Mouse (Mus musculus): Measurements from ENCODE around the gene Tmem129. TPM values are rescaled to one million over a fixed set of nuclear protein-coding genes. Genes with fewer than 3 reads are reported as not detected.

Gene Tmem129
- polyA plus RNA-seq, 1 experiment from 2014 or later: 39.1 TPM

DNA sequence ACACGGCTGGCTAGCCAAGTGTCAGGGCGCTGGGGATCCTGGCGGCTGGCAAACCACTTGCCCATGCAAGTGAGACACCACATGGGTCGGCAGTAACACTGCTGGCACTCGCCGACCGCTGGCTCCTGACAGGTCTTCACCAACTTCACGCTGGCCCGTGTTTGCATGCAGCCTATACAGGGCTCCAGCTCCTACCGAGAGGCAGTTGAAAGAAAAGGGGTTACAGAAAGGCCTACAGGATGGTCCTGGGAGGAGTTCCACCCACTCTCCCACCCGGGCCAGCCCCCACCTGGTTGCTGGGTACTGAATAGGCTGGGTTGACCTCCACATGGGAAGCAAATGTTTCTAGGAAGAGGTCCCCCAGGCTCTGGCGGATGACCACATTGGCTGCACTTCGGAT lies 3.8 kb downstream of the Tmem129 start:
- H3K36me3 ChIP-seq (ENCODE audit: control insufficient read depth, insufficient read depth): no peaks in the 10 kb centered on the region
- no peak overlapping the region for H3K4me2 ChIP-seq (ENCODE audit: low read length)
- ATAC-seq: no peak
- WGBS: 94% methylated on average over 13 of the region's 13 CpGs
- H3K27ac ChIP-seq (ENCODE audit: low read length): no peak overlapping the region
- peaks cover 46% of the 10 kb centered on the region for H3K4me1 ChIP-seq (replicated peaks; ENCODE audit: control insufficient read depth, insufficient read depth, low read length)
- H3K4me3 ChIP-seq (replicated peaks; ENCODE audit: low read length): no peak overlapping the region
- H3K9me3 ChIP-seq (ENCODE audit: control insufficient read depth, low read length): no peaks in the 10 kb centered on the region
- no peak overlapping the region for H3K9ac ChIP-seq (replicated peaks; ENCODE audit: low read depth, low read length)
- no peaks in the 10 kb centered on the region for H3K27me3 ChIP-seq (replicated peaks; ENCODE audit: control insufficient read depth, insufficient read depth, low read length)

DNA sequence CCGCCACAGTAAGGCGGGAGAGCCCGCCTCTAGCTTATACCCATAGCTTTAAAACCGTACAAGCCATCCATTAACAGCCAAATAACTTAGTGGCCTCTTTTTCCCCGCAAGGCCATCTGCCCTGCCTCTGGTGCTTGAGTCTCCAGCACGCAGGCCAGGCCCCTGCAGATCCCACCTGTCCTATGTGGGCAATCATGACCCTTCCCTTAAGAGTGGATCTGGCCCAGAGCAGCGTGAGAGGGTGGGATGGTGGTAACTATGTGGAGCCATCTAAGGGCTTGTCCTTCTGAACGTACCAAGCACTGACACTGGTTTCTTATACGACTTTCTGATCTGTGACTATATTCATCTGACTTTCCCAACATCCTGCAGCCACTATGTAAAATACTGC lies 5.4 kb downstream of the Tmem129 start:
- H3K4me2 ChIP-seq (ENCODE audit: low read length): peak overlapping the region; percentile 75
- peak overlapping the region; percentile 93 for H3K4me3 ChIP-seq (replicated peaks; ENCODE audit: low read length)
- H3K27me3 ChIP-seq (replicated peaks; ENCODE audit: control insufficient read depth, insufficient read depth, low read length): no peaks in the 10 kb centered on the region
- H3K9me3 ChIP-seq (ENCODE audit: control insufficient read depth, low read length): no peaks in the 10 kb centered on the region
- peak overlapping the region; percentile 94 for H3K27ac ChIP-seq (ENCODE audit: low read length)
- ATAC-seq: peak; percentile 13
- 3% methylated on average over 9 of the region's 9 CpGs for WGBS
- peak overlapping the region; percentile 50 for H3K9ac ChIP-seq (replicated peaks; ENCODE audit: low read depth, low read length)
- H3K36me3 ChIP-seq (ENCODE audit: control insufficient read depth, insufficient read depth): 0 out of 2 replicates have a peak, but pooled peaks cover 3% of the 10 kb centered on the region
- peaks cover 37% of the 10 kb centered on the region for H3K4me1 ChIP-seq (replicated peaks; ENCODE audit: control insufficient read depth, insufficient read depth, low read length)

- peak; percentile 97 for ATAC-seq
- 0 out of 2 replicates have a peak, but pooled peaks cover 3% of the 10 kb centered on the region for H3K36me3 ChIP-seq (ENCODE audit: control insufficient read depth, insufficient read depth)
- WGBS: under 1% methylated on average over 82 of the region's 82 CpGs
These were observed 6.1 kb downstream of the Tmem129 start, which contains the start of gene Slbp for GRCm38 (mm10) chr5:33651921-33652782. Gene Slbp, minus strand, starts transcription at chr5:33652574.

GRCm38 (mm10) chr5:33651541-33651920 lies 6.7 kb downstream of the Tmem129 start:
- WGBS: 0% methylated on average over 11 of the region's 11 CpGs
- no peak for ATAC-seq
- H3K36me3 ChIP-seq (ENCODE audit: control insufficient read depth, insufficient read depth): 0 out of 2 replicates have a peak, but pooled peaks cover 3% of the 10 kb centered on the region

More at GRCm38 (mm10) chr5:33651921-33652782, 6.1 kb downstream of the Tmem129 start, which contains the start of gene Slbp:
- Histone ChIP-seq H3K4me2 (ENCODE audit: low read length) (peak within 1 kb of the TSS; percentile 75), H3K4me3 (replicated peaks; ENCODE audit: low read length) (peak within 1 kb of the TSS; percentile 93), H3K9ac (replicated peaks; ENCODE audit: low read depth, low read length) (peak within 1 kb of the TSS; percentile 63), H3K27ac (ENCODE audit: low read length) (peak within 1 kb of the TSS; percentile 94), H3K4me1 (replicated peaks; ENCODE audit: control insufficient read depth, insufficient read depth, low read length) (peaks cover 36% of the 10 kb centered on the region), H3K27me3 (replicated peaks; ENCODE audit: control insufficient read depth, insufficient read depth, low read length) (no peaks in the 10 kb centered on the region), H3K9me3 (ENCODE audit: control insufficient read depth, low read length) (no peaks in the 10 kb centered on the region)

DNA sequence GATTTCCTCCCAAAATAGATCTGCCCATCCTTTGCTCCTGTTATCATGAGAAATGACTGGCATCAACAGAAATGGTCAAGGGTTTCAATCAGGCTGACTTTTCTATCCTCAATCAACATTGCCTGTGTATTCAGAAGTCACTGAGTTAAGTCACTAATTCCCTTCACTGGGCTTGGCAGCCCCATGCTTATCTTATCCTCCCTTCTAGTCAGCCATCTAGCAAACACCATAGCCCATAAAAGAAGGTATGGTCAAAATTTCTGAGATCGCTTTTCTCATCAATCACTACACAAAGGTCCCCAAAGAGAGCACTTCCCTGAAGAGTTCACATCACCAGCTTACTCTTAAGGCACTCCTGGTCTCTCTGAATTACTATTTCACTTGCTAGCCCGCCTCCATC lies 7.2 kb downstream of the Tmem129 start:
- Histone ChIP-seq H3K36me3 (ENCODE audit: control insufficient read depth, insufficient read depth) (0 out of 2 replicates have a peak, but pooled peaks cover 5% of the 10 kb centered on the region), H3K27ac (ENCODE audit: low read length) (no peak overlapping the region; the same call in 1 of the 2 replicates)
- WGBS: 17% methylated on average over 2 of the region's 2 CpGs

More at GRCm38 (mm10) chr5:33651541-33651920, 6.7 kb downstream of the Tmem129 start:
- Histone ChIP-seq H3K4me1 (replicated peaks; ENCODE audit: control insufficient read depth, insufficient read depth, low read length) (peaks cover 30% of the 10 kb centered on the region), H3K27ac (ENCODE audit: low read length) (peak overlapping the region; percentile 94), H3K4me3 (replicated peaks; ENCODE audit: low read length) (peak overlapping the region; percentile 93), H3K27me3 (replicated peaks; ENCODE audit: control insufficient read depth, insufficient read depth, low read length) (no peaks in the 10 kb centered on the region), H3K9ac (replicated peaks; ENCODE audit: low read depth, low read length) (peak overlapping the region; percentile 63), H3K4me2 (ENCODE audit: low read length) (peak overlapping the region; percentile 75), H3K9me3 (ENCODE audit: control insufficient read depth, low read length) (no peaks in the 10 kb centered on the region)

DNA sequence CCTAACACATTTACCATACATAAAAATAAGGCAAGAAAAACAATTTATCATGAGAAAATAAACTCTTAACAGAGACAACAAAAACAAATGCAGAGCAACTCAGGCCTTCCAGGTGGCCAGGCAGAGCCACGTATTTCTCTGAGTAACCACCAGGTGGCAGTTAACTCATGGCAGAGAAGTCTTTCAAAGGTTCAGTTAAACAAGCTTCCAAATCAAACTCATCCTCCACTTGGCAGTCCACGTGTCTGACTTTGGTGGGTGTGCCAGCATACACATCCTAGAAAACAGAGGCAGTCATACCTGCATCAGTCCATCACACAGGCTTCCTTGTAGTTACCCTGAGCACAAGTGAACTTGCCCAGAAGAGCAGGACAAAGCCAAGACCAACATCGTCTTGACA lies 17.6 kb downstream of the Tmem129 start:
- Histone ChIP-seq H3K36me3 (ENCODE audit: control insufficient read depth, insufficient read depth) (peaks cover 23% of the 10 kb centered on the region), H3K4me3 (replicated peaks; ENCODE audit: low read length) (no peak overlapping the region), H3K27ac (ENCODE audit: low read length) (no peak overlapping the region), H3K4me2 (ENCODE audit: low read length) (no peak overlapping the region), H3K9me3 (ENCODE audit: control insufficient read depth, low read length) (no peaks in the 10 kb centered on the region), H3K4me1 (replicated peaks; ENCODE audit: control insufficient read depth, insufficient read depth, low read length) (no peaks in the 10 kb centered on the region), H3K9ac (replicated peaks; ENCODE audit: low read depth, low read length) (no peak overlapping the region), H3K27me3 (replicated peaks; ENCODE audit: control insufficient read depth, insufficient read depth, low read length) (no peaks in the 10 kb centered on the region)
- 38% methylated on average over 3 of the region's 3 CpGs for WGBS
- no peak for ATAC-seq

More for the DNA sequence above, 7.2 kb downstream of the Tmem129 start:
- Histone ChIP-seq H3K4me2 (ENCODE audit: low read length) (peak overlapping the region; percentile 75), H3K27me3 (replicated peaks; ENCODE audit: control insufficient read depth, insufficient read depth, low read length) (no peaks in the 10 kb centered on the region), H3K9me3 (ENCODE audit: control insufficient read depth, low read length) (no peaks in the 10 kb centered on the region), H3K4me1 (replicated peaks; ENCODE audit: control insufficient read depth, insufficient read depth, low read length) (peaks cover 24% of the 10 kb centered on the region), H3K9ac (replicated peaks; ENCODE audit: low read depth, low read length) (peak overlapping the region; percentile 63), H3K4me3 (replicated peaks; ENCODE audit: low read length) (peak overlapping the region; percentile 93)
- ATAC-seq: no peak

GRCm38 (mm10) chr5:33638826-33639225 lies 19.4 kb downstream of the Tmem129 start:
- no peak for ATAC-seq
- Histone ChIP-seq H3K27ac (ENCODE audit: low read length) (no peak overlapping the region), H3K9ac (replicated peaks; ENCODE audit: low read depth, low read length) (no peak overlapping the region), H3K27me3 (replicated peaks; ENCODE audit: control insufficient read depth, insufficient read depth, low read length) (no peaks in the 10 kb centered on the region), H3K4me1 (replicated peaks; ENCODE audit: control insufficient read depth, insufficient read depth, low read length) (no peaks in the 10 kb centered on the region), H3K9me3 (ENCODE audit: control insufficient read depth, low read length) (no peaks in the 10 kb centered on the region), H3K4me2 (ENCODE audit: low read length) (no peak overlapping the region), H3K36me3 (ENCODE audit: control insufficient read depth, insufficient read depth) (peaks cover 17% of the 10 kb centered on the region), H3K4me3 (replicated peaks; ENCODE audit: low read length) (no peak overlapping the region)
- WGBS: 70% methylated on average over 4 of the region's 4 CpGs

DNA sequence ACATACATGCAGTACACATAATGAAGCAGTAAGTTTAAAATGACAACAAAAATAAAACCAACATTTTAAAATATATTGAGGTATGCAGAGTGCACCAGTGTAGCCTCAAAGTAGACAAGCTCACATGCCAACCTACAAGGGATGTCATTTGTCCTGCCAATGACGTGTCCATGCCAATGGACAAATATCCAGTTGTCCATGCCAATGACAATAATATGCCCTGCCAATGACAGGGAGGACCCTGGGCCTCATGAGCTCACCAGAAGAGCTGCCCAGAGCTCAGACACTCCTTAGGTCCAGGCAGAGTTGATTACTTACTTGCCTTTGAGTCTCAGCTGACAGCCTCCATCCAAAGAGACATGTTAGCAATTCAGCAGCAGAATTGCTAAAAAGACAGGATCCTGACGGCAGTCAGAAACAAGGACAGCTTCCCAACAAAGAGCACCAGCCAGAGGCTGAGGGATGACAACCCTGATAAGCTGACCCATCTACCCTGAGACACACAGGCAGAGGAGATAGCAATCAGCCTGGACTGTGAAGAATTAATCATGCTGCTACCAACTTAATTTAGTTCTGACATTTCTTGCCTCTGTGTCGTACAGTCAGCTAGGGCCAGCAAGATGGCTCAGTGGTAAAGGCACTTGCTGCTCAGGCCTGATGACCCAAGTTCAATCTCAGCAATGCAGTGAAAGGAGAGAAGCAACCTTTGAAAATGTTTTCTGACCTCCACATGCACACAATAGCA lies 20.4 kb downstream of the Tmem129 start:
- WGBS: 87% methylated on average over 3 of the region's 3 CpGs
- no peak for ATAC-seq
- no peaks in the 10 kb centered on the region for H3K4me1 ChIP-seq (replicated peaks; ENCODE audit: control insufficient read depth, insufficient read depth, low read length)
- no peak overlapping the region for H3K4me2 ChIP-seq (ENCODE audit: low read length)
- H3K27me3 ChIP-seq (replicated peaks; ENCODE audit: control insufficient read depth, insufficient read depth, low read length): no peaks in the 10 kb centered on the region
- H3K9ac ChIP-seq (replicated peaks; ENCODE audit: low read depth, low read length): no peak overlapping the region
- no peak overlapping the region for H3K27ac ChIP-seq (ENCODE audit: low read length)
- H3K36me3 ChIP-seq (ENCODE audit: control insufficient read depth, insufficient read depth): peaks cover 13% of the 10 kb centered on the region
- H3K4me3 ChIP-seq (replicated peaks; ENCODE audit: low read length): no peak overlapping the region
- H3K9me3 ChIP-seq (ENCODE audit: control insufficient read depth, low read length): no peaks in the 10 kb centered on the region

GRCm38 (mm10) chr5:33635361-33635760 lies 22.9 kb downstream of the Tmem129 start:
- no peak overlapping the region for H3K4me2 ChIP-seq (ENCODE audit: low read length)
- H3K36me3 ChIP-seq (ENCODE audit: control insufficient read depth, insufficient read depth): peaks cover 2% of the 10 kb centered on the region; the same call in 1 of the 2 replicates
- no peaks in the 10 kb centered on the region for H3K27me3 ChIP-seq (replicated peaks; ENCODE audit: control insufficient read depth, insufficient read depth, low read length)
- no peak overlapping the region for H3K4me3 ChIP-seq (replicated peaks; ENCODE audit: low read length)
- no peak overlapping the region for H3K9ac ChIP-seq (replicated peaks; ENCODE audit: low read depth, low read length)
- no peak overlapping the region for H3K27ac ChIP-seq (ENCODE audit: low read length)
- ATAC-seq: no peak
- peaks cover 2% of the 10 kb centered on the region for H3K4me1 ChIP-seq (replicated peaks; ENCODE audit: control insufficient read depth, insufficient read depth, low read length)
- H3K9me3 ChIP-seq (ENCODE audit: control insufficient read depth, low read length): no peaks in the 10 kb centered on the region
- WGBS: 83% methylated on average over 3 of the region's 3 CpGs

Data from forebrain, embryonic 16.5 days (tissue).